Mouse (Mus musculus) thymus, postnatal 14 days (tissue): ENCODE data around the gene Eno2.

ENCODE experiments used
- DNase-seq: peaks from one replicate; pipeline ENCODE4 v3.0.0; 2021

Eno2 gene

GRCm38 (mm10) chr6:124738511-124739023, 30.9 kb downstream of the Eno2 start, which contains the start of gene Ptpn6:
TSS of gene Ptpn6 (minus strand) at chr6:124738714.
- DNase-seq: peak; percentile 56

- DNase-seq: no peak
These were observed 32.4 kb downstream of the Eno2 start for GRCm38 (mm10) chr6:124737040-124737439.

- no peak for DNase-seq
These were observed 35.1 kb downstream of the Eno2 start for GRCm38 (mm10) chr6:124734417-124734816.

- peak; percentile 90 for DNase-seq
These were observed 36.8 kb downstream of the Eno2 start for GRCm38 (mm10) chr6:124732476-124733370.

GRCm38 (mm10) chr6:124731038-124731437, 38.4 kb downstream of the Eno2 start:
- peak; percentile 13 for DNase-seq

- DNase-seq: peak; percentile 62
These were observed 39.4 kb downstream of the Eno2 start for GRCm38 (mm10) chr6:124729850-124730705.

- no peak for DNase-seq
These were observed 40.9 kb downstream of the Eno2 start for GRCm38 (mm10) chr6:124728621-124729020.

- no peak for DNase-seq
These were observed 45.0 kb downstream of the Eno2 start for GRCm38 (mm10) chr6:124724472-124724871.

- DNase-seq: peak; percentile 32
These were observed 45.9 kb downstream of the Eno2 start for GRCm38 (mm10) chr6:124723541-124723940.

GRCm38 (mm10) chr6:124722876-124723473, 46.5 kb downstream of the Eno2 start:
- no peak for DNase-seq

- peak; percentile 65 for DNase-seq
These were observed 48.6 kb downstream of the Eno2 start for GRCm38 (mm10) chr6:124720904-124721303.

GRCm38 (mm10) chr6:124719354-124719978, 50.0 kb downstream of the Eno2 start:
- no peak for DNase-seq

GRCm38 (mm10) chr6:124718703-124719102, 50.8 kb downstream of the Eno2 start:
- no peak for DNase-seq

- no peak for DNase-seq
These were observed 51.5 kb downstream of the Eno2 start for GRCm38 (mm10) chr6:124717968-124718367.

GRCm38 (mm10) chr6:124716864-124717490, 52.5 kb downstream of the Eno2 start:
- DNase-seq: peak; percentile 69

- no peak for DNase-seq
These were observed 56.6 kb downstream of the Eno2 start for GRCm38 (mm10) chr6:124712918-124713317.

GRCm38 (mm10) chr6:124711824-124712782, 57.4 kb downstream of the Eno2 start, which contains the start of the genes Emg1 and Phb2:
TSS of gene Emg1 (minus strand) at chr6:124712178.
TSS of gene Phb2 (plus strand) at chr6:124712336.
- DNase-seq: peak; percentile 99
